Mouse (Mus musculus): ENCODE measurements around the gene Abr. TPM values are rescaled to one million over a fixed set of nuclear protein-coding genes. Genes with fewer than 3 reads are reported as not detected.
A peak's percentile ranks its signal among the peaks of the same experiment; 100 is the strongest.

Gene Abr
- polyA plus RNA-seq, 1 experiment from 2014 or later = 41.4 TPM

DNA sequence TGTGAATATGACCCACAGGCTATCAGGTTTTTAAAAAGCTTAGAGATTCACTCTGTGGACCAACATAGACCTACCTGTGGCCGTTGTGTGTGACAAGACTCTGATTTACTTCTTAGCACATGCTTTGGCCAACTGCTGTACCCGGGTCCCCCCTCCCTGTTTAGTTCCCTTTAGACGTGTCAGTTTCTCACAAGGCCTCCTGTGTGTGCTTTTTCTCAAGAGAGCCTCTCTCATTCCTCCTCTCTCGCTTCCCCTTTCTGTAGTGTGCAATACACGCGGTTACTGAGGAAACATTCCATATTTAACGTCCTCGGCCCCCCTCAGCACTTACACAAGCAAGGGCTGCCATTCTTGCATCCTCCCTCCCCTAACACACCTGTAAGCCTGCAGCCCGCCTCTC is 163.4 kb downstream of the Abr start:
- WGBS = 79% methylated on average over 9 of the region's 9 CpGs
- ATAC-seq (ENCODE audit: low FRiP score) = no peak
- no peak overlapping the region for H3K4me2 ChIP-seq
- peaks cover 5% of the 10 kb centered on the region; the same call in 1 of the 2 replicates for H3K36me3 ChIP-seq (ENCODE audit: control insufficient read depth, insufficient read depth, low read length)
- no peak for DNase-seq (ENCODE audit: low spot score, missing footprints)
- no peak overlapping the region for H3K9ac ChIP-seq (ENCODE audit: low read length)
- H3K4me1 ChIP-seq (ENCODE audit: control insufficient read depth, insufficient read depth, low read length) = peaks cover under 1% of the 10 kb centered on the region
- no peak overlapping the region for H3K4me3 ChIP-seq (ENCODE audit: low read depth, low read length)
- H3K27me3 ChIP-seq (ENCODE audit: control insufficient read depth, insufficient read depth, low read length) = no peaks in the 10 kb centered on the region
- no peak overlapping the region for H3K27ac ChIP-seq (ENCODE audit: low read depth, low read length)
- H3K9me3 ChIP-seq (ENCODE audit: control insufficient read depth, low read length) = no peaks in the 10 kb centered on the region

DNA sequence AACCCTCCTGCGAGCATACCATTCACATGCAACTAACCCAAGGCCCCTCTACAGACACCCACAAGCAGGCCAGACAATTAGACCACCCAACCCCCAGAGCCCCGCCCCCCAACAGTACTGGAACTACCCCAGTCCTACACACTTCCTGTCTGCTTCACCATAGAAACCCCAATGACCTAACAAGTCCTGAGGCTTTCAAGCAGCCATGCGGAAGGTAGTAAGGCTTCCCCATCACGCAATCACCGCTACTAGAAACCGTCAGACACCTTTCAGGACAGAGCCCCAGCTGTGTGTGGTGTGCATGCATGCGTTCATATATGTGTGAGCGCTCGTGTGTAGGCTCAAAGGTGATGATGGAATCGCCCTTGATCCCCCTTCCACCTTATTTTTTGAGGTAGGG is 165.2 kb downstream of the Abr start:
- WGBS = 81% methylated on average over 10 of the region's 10 CpGs
- DNase-seq (ENCODE audit: low spot score, missing footprints) = no peak
- no peaks in the 10 kb centered on the region for H3K27me3 ChIP-seq (ENCODE audit: control insufficient read depth, insufficient read depth, low read length)
- no peak overlapping the region for H3K4me2 ChIP-seq
- H3K4me1 ChIP-seq (ENCODE audit: control insufficient read depth, insufficient read depth, low read length) = no peaks in the 10 kb centered on the region
- H3K36me3 ChIP-seq (ENCODE audit: control insufficient read depth, insufficient read depth, low read length) = peaks cover 2% of the 10 kb centered on the region; the same call in 1 of the 2 replicates
- ATAC-seq (ENCODE audit: low FRiP score) = no peak
- no peak overlapping the region for H3K4me3 ChIP-seq (ENCODE audit: low read depth, low read length)
- no peak overlapping the region for H3K9ac ChIP-seq (ENCODE audit: low read length)
- no peak overlapping the region for H3K27ac ChIP-seq (ENCODE audit: low read depth, low read length)
- no peaks in the 10 kb centered on the region for H3K9me3 ChIP-seq (ENCODE audit: control insufficient read depth, low read length)

DNA sequence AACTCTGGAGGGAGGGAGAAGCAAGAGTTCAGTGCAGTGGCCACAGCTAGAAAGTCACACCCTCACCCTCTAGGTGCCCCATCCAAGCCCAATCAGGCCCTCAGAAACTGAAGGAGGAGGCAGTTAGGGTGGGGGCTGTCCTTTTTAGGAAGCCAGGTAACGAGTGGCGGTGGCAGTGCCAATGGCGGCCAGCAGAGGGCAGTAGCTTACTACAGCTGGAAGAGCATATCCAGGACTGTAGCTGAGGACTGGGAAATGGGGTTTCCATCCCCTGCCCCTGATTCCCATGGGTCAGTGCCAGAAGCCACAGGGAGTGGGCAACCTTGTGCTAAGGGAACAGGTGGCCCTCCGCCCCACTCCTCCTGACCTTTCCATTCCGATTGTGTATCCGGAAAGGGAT is 165.9 kb downstream of the Abr start:
- peak; percentile 68; the same call in 1 of the 2 replicates for ATAC-seq (ENCODE audit: low FRiP score)
- Histone ChIP-seq H3K4me3 (ENCODE audit: low read depth, low read length) (no peak overlapping the region), H3K27me3 (ENCODE audit: control insufficient read depth, insufficient read depth, low read length) (no peaks in the 10 kb centered on the region), H3K27ac (ENCODE audit: low read depth, low read length) (no peak overlapping the region), H3K9ac (ENCODE audit: low read length) (no peak overlapping the region), H3K9me3 (ENCODE audit: control insufficient read depth, low read length) (no peaks in the 10 kb centered on the region), H3K36me3 (ENCODE audit: control insufficient read depth, insufficient read depth, low read length) (peaks cover 2% of the 10 kb centered on the region; the same call in 1 of the 2 replicates), H3K4me1 (ENCODE audit: control insufficient read depth, insufficient read depth, low read length) (no peaks in the 10 kb centered on the region), H3K4me2 (no peak overlapping the region)
- DNase-seq (ENCODE audit: low spot score, missing footprints) = peak; percentile 99
- WGBS = 15% methylated on average over 6 of the region's 6 CpGs

DNA sequence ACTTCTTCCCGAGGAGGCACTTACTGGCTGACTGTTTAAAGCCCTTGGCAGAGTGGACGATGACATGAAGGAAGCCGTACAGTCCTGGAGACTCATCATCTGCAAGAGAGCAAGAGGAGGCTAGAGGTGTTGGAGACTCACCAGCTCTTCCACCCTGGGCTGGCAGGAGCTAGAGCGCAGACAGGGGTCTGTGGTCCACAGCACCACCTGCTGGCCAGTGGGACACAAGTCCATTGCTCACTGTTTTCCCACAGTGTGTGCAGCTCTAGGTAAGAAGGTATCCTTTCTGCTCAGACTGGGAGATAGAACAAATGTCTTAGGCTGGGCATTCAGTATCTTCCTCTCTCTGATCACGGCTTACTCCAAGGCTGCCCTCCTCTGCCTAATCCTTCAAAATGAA is 167.6 kb downstream of the Abr start:
- peak; percentile 95 for DNase-seq (ENCODE audit: low spot score, missing footprints)
- peak; percentile 49; the same call in 1 of the 2 replicates for ATAC-seq (ENCODE audit: low FRiP score)
- WGBS = 56% methylated on average over 5 of the region's 5 CpGs

DNA sequence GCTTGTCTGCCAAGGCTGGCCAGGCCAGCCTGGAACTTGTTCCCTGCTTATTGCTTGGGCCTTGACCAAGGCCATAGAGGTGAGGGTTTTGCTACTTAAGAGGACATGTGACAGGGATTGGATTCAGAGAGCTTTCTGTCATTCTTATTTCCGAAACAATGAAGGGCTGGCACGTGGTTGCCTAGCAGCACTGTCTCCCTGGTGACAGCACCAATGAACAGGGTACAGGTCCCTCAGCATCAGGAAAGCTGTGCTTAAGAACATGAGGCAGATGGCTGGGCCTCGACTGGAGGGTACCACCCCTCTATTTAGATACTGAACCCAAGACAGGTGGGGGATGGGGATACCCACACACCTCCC is 171.9 kb downstream of the Abr start:
- Histone ChIP-seq H3K9me3 (ENCODE audit: control insufficient read depth, low read length) (no peaks in the 10 kb centered on the region), H3K36me3 (ENCODE audit: control insufficient read depth, insufficient read depth, low read length) (no peaks in the 10 kb centered on the region), H3K4me3 (ENCODE audit: low read depth, low read length) (no peak overlapping the region), H3K4me1 (ENCODE audit: control insufficient read depth, insufficient read depth, low read length) (peaks cover 43% of the 10 kb centered on the region), H3K27me3 (ENCODE audit: control insufficient read depth, insufficient read depth, low read length) (peaks cover 11% of the 10 kb centered on the region), H3K27ac (ENCODE audit: low read depth, low read length) (peak overlapping the region; percentile 87), H3K9ac (ENCODE audit: low read length) (peak overlapping the region; percentile 43; the same call in 1 of the 2 replicates), H3K4me2 (peak overlapping the region; percentile 14; the same call in 1 of the 2 replicates)
- WGBS = 17% methylated on average over 3 of the region's 3 CpGs
- no peak for DNase-seq (ENCODE audit: low spot score, missing footprints)
- peak; percentile 86 for ATAC-seq (ENCODE audit: low FRiP score)

More for the DNA sequence above, 167.6 kb downstream of the Abr start:
- H3K9ac ChIP-seq (ENCODE audit: low read length) = no peak overlapping the region
- H3K9me3 ChIP-seq (ENCODE audit: control insufficient read depth, low read length) = no peaks in the 10 kb centered on the region
- H3K4me2 ChIP-seq = no peak overlapping the region
- peaks cover 13% of the 10 kb centered on the region for H3K4me1 ChIP-seq (ENCODE audit: control insufficient read depth, insufficient read depth, low read length)
- H3K4me3 ChIP-seq (ENCODE audit: low read depth, low read length) = no peak overlapping the region
- no peak overlapping the region for H3K27ac ChIP-seq (ENCODE audit: low read depth, low read length)
- H3K36me3 ChIP-seq (ENCODE audit: control insufficient read depth, insufficient read depth, low read length) = 0 out of 2 replicates have a peak, but pooled peaks cover 2% of the 10 kb centered on the region
- 0 out of 2 replicates have a peak, but pooled peaks cover under 1% of the 10 kb centered on the region for H3K27me3 ChIP-seq (ENCODE audit: control insufficient read depth, insufficient read depth, low read length)

DNA sequence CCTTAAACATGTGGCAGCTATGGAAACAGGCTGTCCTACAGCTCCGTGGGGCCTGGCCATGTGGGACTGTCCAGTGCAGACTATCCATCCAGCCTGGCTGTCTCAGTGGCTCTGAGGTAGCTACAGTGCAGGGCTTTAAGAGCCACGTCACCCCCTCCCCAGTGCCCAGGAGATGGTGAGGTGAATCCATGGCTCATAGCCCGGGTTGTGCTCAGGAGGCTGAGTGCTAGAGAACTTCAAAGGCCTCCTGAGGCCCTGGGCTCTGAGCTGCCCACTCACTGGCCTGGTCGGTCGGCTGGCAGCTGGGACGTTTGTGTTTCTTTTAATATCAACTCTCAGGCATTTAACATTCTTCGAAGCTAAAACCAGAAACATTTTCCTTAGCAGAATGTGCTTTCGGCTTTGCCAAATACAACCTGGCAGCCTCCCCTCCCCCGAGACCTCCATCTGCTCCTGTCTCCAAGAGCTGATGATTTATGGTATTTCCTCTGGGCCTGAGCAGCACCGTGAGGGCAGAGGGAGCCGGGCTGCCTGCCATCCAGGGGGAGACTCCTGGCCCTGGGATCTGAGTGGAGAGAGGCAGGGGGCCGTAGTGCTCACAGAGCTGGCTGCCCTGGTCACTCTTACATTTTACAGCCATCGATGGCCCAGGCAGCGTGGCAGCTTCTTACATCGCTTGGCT is 172.5 kb downstream of the Abr start:
- peak overlapping the region; percentile 43; the same call in 1 of the 2 replicates for H3K9ac ChIP-seq (ENCODE audit: low read length)
- peaks cover 11% of the 10 kb centered on the region for H3K27me3 ChIP-seq (ENCODE audit: control insufficient read depth, insufficient read depth, low read length)
- H3K9me3 ChIP-seq (ENCODE audit: control insufficient read depth, low read length) = no peaks in the 10 kb centered on the region
- ATAC-seq (ENCODE audit: low FRiP score) = peak; percentile 54
- H3K36me3 ChIP-seq (ENCODE audit: control insufficient read depth, insufficient read depth, low read length) = no peaks in the 10 kb centered on the region
- H3K27ac ChIP-seq (ENCODE audit: low read depth, low read length) = peak overlapping the region; percentile 87
- H3K4me1 ChIP-seq (ENCODE audit: control insufficient read depth, insufficient read depth, low read length) = peaks cover 43% of the 10 kb centered on the region
- peak overlapping the region; percentile 14; the same call in 1 of the 2 replicates for H3K4me2 ChIP-seq
- peak; percentile 93 for DNase-seq (ENCODE audit: low spot score, missing footprints)
- no peak overlapping the region for H3K4me3 ChIP-seq (ENCODE audit: low read depth, low read length)
- WGBS = 38% methylated on average over 15 of the region's 15 CpGs

DNA sequence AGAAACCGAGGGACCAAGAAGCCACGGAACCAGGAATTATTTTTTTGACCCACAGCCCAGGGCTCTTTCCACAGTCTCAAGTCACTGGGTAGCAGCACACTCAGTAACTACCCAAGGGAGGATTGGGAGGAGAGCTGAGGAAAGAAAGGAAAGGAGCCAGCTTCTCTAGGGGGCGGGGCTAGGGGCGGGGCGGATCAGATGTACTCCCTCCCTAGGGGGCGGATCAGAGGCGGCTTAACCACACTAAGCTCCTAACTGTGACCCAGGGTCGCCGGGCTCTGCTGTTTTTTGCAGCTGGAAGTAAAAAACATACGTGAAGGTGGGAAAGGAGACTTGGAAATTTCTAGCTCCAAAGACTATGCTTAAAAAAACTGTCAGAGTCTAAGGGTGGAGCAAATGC is 175.9 kb downstream of the Abr start:
- H3K27ac ChIP-seq (ENCODE audit: low read depth, low read length) = no peak overlapping the region
- WGBS = 1% methylated on average over 10 of the region's 10 CpGs
- H3K27me3 ChIP-seq (ENCODE audit: control insufficient read depth, insufficient read depth, low read length) = peaks cover 15% of the 10 kb centered on the region
- ATAC-seq (ENCODE audit: low FRiP score) = peak; percentile 63
- no peaks in the 10 kb centered on the region for H3K9me3 ChIP-seq (ENCODE audit: control insufficient read depth, low read length)
- no peak overlapping the region for H3K4me3 ChIP-seq (ENCODE audit: low read depth, low read length)
- H3K9ac ChIP-seq (ENCODE audit: low read length) = peak overlapping the region; percentile 20; the same call in 1 of the 2 replicates
- no peaks in the 10 kb centered on the region; the same call in 1 of the 2 replicates for H3K36me3 ChIP-seq (ENCODE audit: control insufficient read depth, insufficient read depth, low read length)
- peaks cover 43% of the 10 kb centered on the region for H3K4me1 ChIP-seq (ENCODE audit: control insufficient read depth, insufficient read depth, low read length)
- no peak overlapping the region for H3K4me2 ChIP-seq
- peak; percentile 95 for DNase-seq (ENCODE audit: low spot score, missing footprints)

DNA sequence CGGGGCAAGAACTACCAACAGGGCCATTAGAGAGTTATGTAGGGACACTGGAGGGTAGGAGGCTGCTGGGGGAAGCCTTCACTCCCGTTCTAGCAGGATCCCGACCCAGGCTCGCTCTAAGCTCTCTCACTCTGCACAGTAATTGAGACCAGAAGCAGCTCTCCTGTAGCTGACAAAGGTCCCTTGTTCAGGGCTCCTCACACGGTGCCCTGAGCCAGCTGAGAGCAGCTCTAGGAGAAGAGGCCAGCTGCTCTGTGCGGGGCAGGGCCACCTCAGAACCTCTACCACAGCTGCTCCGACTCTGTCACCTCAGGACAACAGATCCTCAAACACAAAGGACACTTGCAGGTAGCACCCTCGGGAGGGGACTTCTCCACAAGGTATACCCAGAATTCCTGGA is 176.7 kb downstream of the Abr start:
- Histone ChIP-seq H3K9me3 (ENCODE audit: control insufficient read depth, low read length) (no peaks in the 10 kb centered on the region), H3K27ac (ENCODE audit: low read depth, low read length) (no peak overlapping the region), H3K4me1 (ENCODE audit: control insufficient read depth, insufficient read depth, low read length) (peaks cover 41% of the 10 kb centered on the region), H3K4me2 (no peak overlapping the region), H3K4me3 (ENCODE audit: low read depth, low read length) (no peak overlapping the region), H3K9ac (ENCODE audit: low read length) (no peak overlapping the region; the same call in 1 of the 2 replicates), H3K36me3 (ENCODE audit: control insufficient read depth, insufficient read depth, low read length) (no peaks in the 10 kb centered on the region; the same call in 1 of the 2 replicates), H3K27me3 (ENCODE audit: control insufficient read depth, insufficient read depth, low read length) (peaks cover 15% of the 10 kb centered on the region)
- WGBS = 23% methylated on average over 8 of the region's 8 CpGs
- no peak for DNase-seq (ENCODE audit: low spot score, missing footprints)
- ATAC-seq (ENCODE audit: low FRiP score) = no peak

DNA sequence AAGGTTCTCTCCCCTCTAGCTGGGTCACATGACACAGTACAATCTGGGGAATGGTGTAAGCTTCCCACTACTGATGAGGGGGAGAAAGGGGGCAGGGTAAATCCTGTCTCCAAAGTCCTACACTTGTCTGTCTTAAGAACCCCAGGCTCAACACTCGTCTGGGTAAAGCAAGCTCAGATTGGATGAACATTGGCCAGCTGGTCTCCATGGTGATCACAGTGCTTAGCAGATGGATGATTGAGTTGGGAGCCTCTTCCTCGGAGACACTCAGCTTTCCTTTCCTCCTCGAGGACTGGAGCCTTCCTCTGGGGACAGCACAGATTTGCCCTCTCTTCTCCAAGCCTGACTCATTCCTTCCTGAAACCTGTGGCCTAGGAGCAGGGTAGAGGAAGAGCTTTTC is 182.4 kb downstream of the Abr start:
- H3K36me3 ChIP-seq (ENCODE audit: control insufficient read depth, insufficient read depth, low read length) = no peaks in the 10 kb centered on the region; the same call in 1 of the 2 replicates
- ATAC-seq (ENCODE audit: low FRiP score) = 0 out of 2 replicates have a peak, but pooled peaks have one; percentile 16
- no peak for DNase-seq (ENCODE audit: low spot score, missing footprints)
- peaks cover 11% of the 10 kb centered on the region for H3K27me3 ChIP-seq (ENCODE audit: control insufficient read depth, insufficient read depth, low read length)
- H3K9ac ChIP-seq (ENCODE audit: low read length) = no peak overlapping the region
- H3K9me3 ChIP-seq (ENCODE audit: control insufficient read depth, low read length) = no peaks in the 10 kb centered on the region
- no peak overlapping the region for H3K27ac ChIP-seq (ENCODE audit: low read depth, low read length)
- WGBS = 4% methylated on average over 3 of the region's 3 CpGs
- peaks cover 20% of the 10 kb centered on the region for H3K4me1 ChIP-seq (ENCODE audit: control insufficient read depth, insufficient read depth, low read length)
- no peak overlapping the region for H3K4me2 ChIP-seq
- no peak overlapping the region for H3K4me3 ChIP-seq (ENCODE audit: low read depth, low read length)

Measured in midbrain, embryonic 11.5 days (tissue).